Mouse (Mus musculus) liver, embryonic 16.5 days (tissue): ENCODE results near the gene Prkar2b. TPM values are rescaled to one million over a fixed set of nuclear protein-coding genes. Genes with fewer than 3 reads are reported as not detected.

Experiments used
- ATAC-seq: fragments of 200-750 bp; cut with Nextera tagmentation; 2 replicates; pipeline ENCODE4 v1.8.0; 2017; ENCODE audit warnings: low read depth, mild to moderate bottlenecking, moderate number of reproducible peaks, moderate library complexity
- H3K27ac ChIP-seq: fragments of 300-500 bp; sonication (generic); 2 replicates; pipeline ENCODE4 v1.5.1; 2014; ENCODE audit warnings: mild to moderate bottlenecking, low read length
- H3K27me3 ChIP-seq: fragments of 300-500 bp; sonication (generic); 2 replicates; pipeline ENCODE4 v1.6.1; 2014; ENCODE audit warnings: low read depth, low read length, mixed read lengths; ENCODE audit not compliant: control insufficient read depth, insufficient read depth
- H3K36me3 ChIP-seq: fragments of 300-500 bp; sonication (generic); 2 replicates; pipeline ENCODE4 v1.6.1; 2014; ENCODE audit warnings: mild to moderate bottlenecking; ENCODE audit not compliant: control insufficient read depth, insufficient read depth
- H3K4me1 ChIP-seq: fragments of 300-500 bp; sonication (generic); 2 replicates; pipeline ENCODE4 v1.6.1; 2014; ENCODE audit warnings: low read depth, low read length, mixed read lengths; ENCODE audit not compliant: control insufficient read depth
- H3K4me2 ChIP-seq: fragments of 300-500 bp; sonication (generic); 2 replicates; pipeline ENCODE4 v1.6.1; 2014; ENCODE audit warnings: low read depth, low read length, mixed read lengths
- H3K4me3 ChIP-seq: fragments of 300-500 bp; sonication (generic); 2 replicates; pipeline ENCODE4 v1.5.1; 2014; ENCODE audit warnings: low read depth, mild to moderate bottlenecking, low read length
- H3K9ac ChIP-seq: fragments of 300-500 bp; sonication (generic); 2 replicates; pipeline ENCODE4 v1.6.1; 2014; ENCODE audit warnings: low read depth, low read length
- H3K9me3 ChIP-seq: fragments of 300-500 bp; sonication (generic); replicated peaks from 2 replicates; pipeline ENCODE4 v1.6.1; 2016; ENCODE audit warnings: low read length; ENCODE audit not compliant: control insufficient read depth
- WGBS: fragments of 180-500 bp; shearing (Covaris S2); extraction: QIAGEN DNeasy Blood & Tissue Kit; methylation state at CpG from one replicate; pipeline ENCODE4 v1.1.7; 2014; ENCODE audit not compliant: insufficient replicate concordance; 5-methylcytosine and 5-hydroxymethylcytosine counted together
- polyA plus RNA-seq: library from polyadenylated mRNA; unstranded; fragments of >200 nt; fragmentation: Nextera tagmentation; extraction: Ambion mirVana; gene quantifications from 2 replicates; pipeline ENCODE4 v1.2.1, GENCODE M21; 2015

Gene Prkar2b
- polyA plus RNA-seq, 1 experiment from 2014 or later, result 53.8 TPM

GRCm38 (mm10) chr12:32077403-32077802 lies 16.3 kb upstream of the Prkar2b start:
- H3K9me3 ChIP-seq, result no peaks in the 10 kb centered on the region
- no peaks in the 10 kb centered on the region for H3K27me3 ChIP-seq
- no peak overlapping the region for H3K9ac ChIP-seq
- no peak for ATAC-seq
- no peak overlapping the region for H3K4me3 ChIP-seq
- peaks cover 6% of the 10 kb centered on the region for H3K4me1 ChIP-seq
- 0 out of 2 replicates have a peak overlapping the region, but pooled peaks have one; percentile 29 for H3K27ac ChIP-seq
- H3K36me3 ChIP-seq, result no peaks in the 10 kb centered on the region
- 58% methylated on average over 6 of the region's 6 CpGs for WGBS
- H3K4me2 ChIP-seq, result no peak overlapping the region

DNA sequence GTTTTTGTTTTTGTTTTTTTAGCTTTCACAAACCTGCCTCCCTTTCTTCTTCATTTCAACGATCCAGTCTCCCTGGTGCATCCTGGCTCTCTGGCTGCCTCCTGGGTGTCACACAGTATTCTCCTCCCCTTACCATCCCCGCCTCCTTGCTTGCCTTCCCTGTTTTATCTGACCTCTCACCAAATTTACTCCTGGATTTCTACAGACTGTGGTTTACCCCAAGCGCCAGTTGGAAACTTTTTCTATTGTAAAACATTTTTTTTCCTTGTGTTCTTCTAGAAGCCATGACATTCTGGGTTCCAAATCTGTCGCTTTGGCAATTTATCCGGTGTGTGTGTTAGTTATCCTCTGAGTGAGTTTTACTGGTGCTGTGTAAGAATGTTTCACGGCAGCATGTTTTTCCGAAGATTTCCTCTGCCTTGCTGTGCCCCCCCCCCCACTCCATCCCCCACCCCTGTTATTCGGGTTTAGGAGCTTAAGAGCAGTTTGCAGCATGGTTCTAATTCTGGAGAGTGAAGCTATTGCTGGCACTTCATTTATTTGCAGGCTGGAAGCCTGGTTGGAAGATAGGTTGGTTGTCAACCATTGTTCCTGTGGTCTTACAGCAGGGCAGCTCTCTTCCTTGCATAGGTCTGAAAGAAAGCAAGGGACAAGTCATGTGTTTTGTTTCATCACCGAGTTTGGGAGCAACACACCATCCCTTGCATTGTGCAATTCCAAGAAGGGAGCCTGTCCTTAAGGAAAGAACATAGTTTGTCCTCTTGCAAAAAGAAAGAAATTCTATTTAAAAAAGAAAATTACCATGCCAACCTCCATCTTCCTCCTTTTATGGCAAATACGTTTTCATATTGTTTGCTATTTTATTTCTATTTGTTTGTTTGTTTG lies 15.0 kb upstream of the Prkar2b start:
- no peak overlapping the region for H3K9ac ChIP-seq

DNA sequence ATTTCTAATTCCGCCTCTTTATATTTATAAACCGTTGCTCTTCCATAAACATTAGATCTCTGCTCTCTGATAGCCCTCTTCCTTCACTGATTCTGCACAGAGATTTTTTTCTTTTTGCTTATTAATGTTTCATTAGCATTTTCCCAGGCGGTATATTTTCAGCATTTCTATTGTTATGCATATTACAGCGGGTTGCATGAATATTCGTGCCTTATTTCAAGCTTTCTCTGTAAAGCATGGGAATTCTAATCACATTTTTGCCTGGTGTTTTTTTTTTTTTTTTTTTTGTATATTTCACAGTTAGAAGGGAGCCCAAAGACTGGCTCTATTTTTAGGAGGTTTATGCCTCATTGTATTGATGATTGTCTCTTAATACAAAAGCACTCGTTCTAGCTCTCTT lies 13.2 kb upstream of the Prkar2b start:
- Histone ChIP-seq H3K4me2 (no peak overlapping the region), H3K4me1 (no peaks in the 10 kb centered on the region; the same call in 1 of the 2 replicates), H3K27ac (no peak overlapping the region), H3K9me3 (no peaks in the 10 kb centered on the region), H3K36me3 (no peaks in the 10 kb centered on the region), H3K27me3 (no peaks in the 10 kb centered on the region), H3K4me3 (no peak overlapping the region), H3K9ac (no peak overlapping the region)
- no peak for ATAC-seq
- 83% methylated on average over 6 of the region's 6 CpGs for WGBS

More for the DNA sequence above, 15.0 kb upstream of the Prkar2b start:
- 69% methylated on average over 10 of the region's 10 CpGs for WGBS
- no peak for ATAC-seq
- Histone ChIP-seq H3K36me3 (no peaks in the 10 kb centered on the region), H3K4me2 (no peak overlapping the region), H3K4me3 (no peak overlapping the region), H3K4me1 (no peaks in the 10 kb centered on the region; the same call in 1 of the 2 replicates), H3K9me3 (no peaks in the 10 kb centered on the region), H3K27me3 (no peaks in the 10 kb centered on the region), H3K27ac (no peak overlapping the region)

- H3K9ac ChIP-seq, result no peak overlapping the region
- no peaks in the 10 kb centered on the region for H3K27me3 ChIP-seq
- H3K27ac ChIP-seq, result no peak overlapping the region
- H3K4me2 ChIP-seq, result no peak overlapping the region
- 59% methylated on average over 5 of the region's 5 CpGs for WGBS
- no peak for ATAC-seq
- H3K4me3 ChIP-seq, result no peak overlapping the region
- H3K9me3 ChIP-seq, result no peaks in the 10 kb centered on the region
- peaks cover 17% of the 10 kb centered on the region for H3K4me1 ChIP-seq
- no peaks in the 10 kb centered on the region for H3K36me3 ChIP-seq
Measured at GRCm38 (mm10) chr12:32066004-32066403, 4.9 kb upstream of the Prkar2b start.

GRCm38 (mm10) chr12:32060247-32061089 lies 628 bp downstream of the Prkar2b start:
- H3K4me1 ChIP-seq, result peaks cover 35% of the 10 kb centered on the region
- no peaks in the 10 kb centered on the region for H3K9me3 ChIP-seq
- no peaks in the 10 kb centered on the region for H3K36me3 ChIP-seq
- under 1% methylated on average over 61 of the region's 66 CpGs for WGBS
- peak; percentile 42 for ATAC-seq
- peak overlapping the region; percentile 89 for H3K4me2 ChIP-seq
- no peaks in the 10 kb centered on the region for H3K27me3 ChIP-seq
- H3K27ac ChIP-seq, result peak overlapping the region; percentile 97
- H3K9ac ChIP-seq, result peak overlapping the region; percentile 99
- H3K4me3 ChIP-seq, result peak overlapping the region; percentile 93

GRCm38 (mm10) chr12:32059707-32060106 lies 1.4 kb downstream of the Prkar2b start:
- Histone ChIP-seq H3K27me3 (no peaks in the 10 kb centered on the region), H3K4me2 (peak overlapping the region; percentile 89), H3K4me1 (peaks cover 43% of the 10 kb centered on the region), H3K9ac (peak overlapping the region; percentile 99), H3K36me3 (no peaks in the 10 kb centered on the region), H3K9me3 (no peaks in the 10 kb centered on the region), H3K27ac (peak overlapping the region; percentile 70), H3K4me3 (peak overlapping the region; percentile 93)
- 14% methylated on average over 6 of the region's 6 CpGs for WGBS
- no peak for ATAC-seq

GRCm38 (mm10) chr12:32059135-32059534 lies 2.0 kb downstream of the Prkar2b start:
- H3K36me3 ChIP-seq, result no peaks in the 10 kb centered on the region
- H3K9ac ChIP-seq, result peak overlapping the region; percentile 99
- peak overlapping the region; percentile 89 for H3K4me2 ChIP-seq
- peak overlapping the region; percentile 93 for H3K4me3 ChIP-seq
- no peaks in the 10 kb centered on the region for H3K27me3 ChIP-seq
- H3K27ac ChIP-seq, result peak overlapping the region; percentile 47
- no peak for ATAC-seq
- H3K9me3 ChIP-seq, result no peaks in the 10 kb centered on the region
- peaks cover 42% of the 10 kb centered on the region for H3K4me1 ChIP-seq
- WGBS, result 44% methylated on average over 2 of the region's 2 CpGs

- Histone ChIP-seq H3K4me3 (peak overlapping the region; percentile 93), H3K4me1 (peaks cover 50% of the 10 kb centered on the region), H3K9me3 (no peaks in the 10 kb centered on the region), H3K27ac (peak overlapping the region; percentile 62), H3K9ac (peak overlapping the region; percentile 53), H3K4me2 (peak overlapping the region; percentile 89), H3K27me3 (no peaks in the 10 kb centered on the region), H3K36me3 (no peaks in the 10 kb centered on the region)
- 67% methylated on average over 12 of the region's 12 CpGs for WGBS
- no peak for ATAC-seq
Measured at GRCm38 (mm10) chr12:32057461-32058199, 3.5 kb downstream of the Prkar2b start.
